25 mouse cellular contexts compared by ENCODE assay signal in the genomic region with DNA sequence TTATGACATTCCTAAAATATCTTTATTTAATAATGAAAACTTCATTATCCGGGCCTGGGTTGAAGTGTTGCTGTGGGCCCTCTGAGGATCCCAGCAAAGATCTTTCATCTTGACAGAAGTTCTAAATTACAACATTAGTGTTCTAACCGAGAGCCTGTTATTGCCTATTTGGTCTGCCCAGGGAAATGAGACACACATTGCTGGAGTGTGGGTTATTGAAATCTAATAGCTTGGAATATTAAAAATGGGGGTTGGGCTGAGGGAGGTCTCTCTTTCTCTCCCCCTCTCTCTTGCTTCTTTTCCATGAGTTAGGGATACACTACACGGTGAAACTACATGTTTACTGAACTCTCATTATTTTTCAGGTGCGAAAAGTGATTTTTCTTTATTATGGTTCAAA.
DNase-seq lines count a peak whose midpoint lies in the region; ATAC-seq lines count a peak whose summit lies in the region.
"Had no signal": no experiment of that assay in that cellular context is flagged by ENCODE, and none has a peak within 500 bp of the region (broad histone marks: within the 10 kb centered on the region; RNA-seq: fewer than 3 reads in every experiment).

No protein-coding gene starts in this region.

- no peak overlapping the region for H3K9ac ChIP-seq in hindbrain, embryonic 13.5 days
- no peak overlapping the region for H3K9ac ChIP-seq in hindbrain, embryonic 11.5 days (ENCODE audit: low read depth, low read length)
- H3K9ac ChIP-seq in limb, embryonic 11.5 days (ENCODE audit: low read length) = no peak overlapping the region
- no peak overlapping the region for H3K9ac ChIP-seq in hindbrain, embryonic 16.5 days (ENCODE audit: low read depth, low read length)
- no peak overlapping the region for H3K9ac ChIP-seq in limb, embryonic 13.5 days
- H3K9ac ChIP-seq: forebrain, embryonic 13.5 days; heart, embryonic 12.5 days; heart, embryonic 15.5 days had no signal

- no peaks in the 10 kb centered on the region for H3K9me3 ChIP-seq in hindbrain, embryonic 13.5 days
- H3K9me3 ChIP-seq in hindbrain, embryonic 11.5 days (ENCODE audit: control insufficient read depth, low read length) = no peaks in the 10 kb centered on the region
- no peaks in the 10 kb centered on the region for H3K9me3 ChIP-seq in limb, embryonic 11.5 days (ENCODE audit: control insufficient read depth, low read length)
- no peaks in the 10 kb centered on the region for H3K9me3 ChIP-seq in limb, embryonic 10.5 days (replicated peaks)
- no peaks in the 10 kb centered on the region for H3K9me3 ChIP-seq in hindbrain, embryonic 16.5 days (ENCODE audit: control insufficient read depth, low read length)
- H3K9me3 ChIP-seq in limb, embryonic 13.5 days = no peaks in the 10 kb centered on the region
- H3K9me3 ChIP-seq: forebrain, embryonic 10.5 days; forebrain, embryonic 13.5 days; G1E; heart, embryonic 12.5 days; heart, embryonic 15.5 days had no signal

- peaks cover 13% of the 10 kb centered on the region for H3K4me1 ChIP-seq in hindbrain, embryonic 13.5 days (replicated peaks)
- no peaks in the 10 kb centered on the region for H3K4me1 ChIP-seq in hindbrain, embryonic 11.5 days (replicated peaks; ENCODE audit: control insufficient read depth, insufficient read depth, low read length)
- no peaks in the 10 kb centered on the region for H3K4me1 ChIP-seq in limb, embryonic 11.5 days (ENCODE audit: control insufficient read depth, insufficient read depth, low read length)
- H3K4me1 ChIP-seq in limb, embryonic 10.5 days = peaks cover 5% of the 10 kb centered on the region
- H3K4me1 ChIP-seq in hindbrain, embryonic 16.5 days (ENCODE audit: control insufficient read depth, insufficient read depth, low read depth, low read length) = peaks cover 3% of the 10 kb centered on the region; the same call in 1 of the 2 replicates
- peaks cover 3% of the 10 kb centered on the region; the same call in 1 of the 2 replicates for H3K4me1 ChIP-seq in limb, embryonic 13.5 days
- H3K4me1 ChIP-seq: forebrain, embryonic 10.5 days; heart, embryonic 12.5 days; heart, embryonic 15.5 days had no signal

- DNase-seq in hindbrain, embryonic 11.5 days (ENCODE audit: low spot score) = no peak
- no peak for DNase-seq in limb, embryonic 11.5 days (ENCODE audit: low spot score)
- no peak for DNase-seq in limb, embryonic 10.5 days (ENCODE audit: low spot score)
- no peak for DNase-seq in thymus, postnatal 0 days (ENCODE audit: low spot score)
- no peak for DNase-seq in gastrocnemius, adult 18-20 months (ENCODE audit: low spot score)
- DNase-seq: adrenal gland, postnatal 10 days; adrenal gland, postnatal 36 days; cerebellum, adult 18-20 months; cerebellum, adult 9-10 months; cerebellum, postnatal 14 days; gastrocnemius, postnatal 25 days; heart, adult 18-20 months; heart, postnatal 10 days; heart, postnatal 36 days had no signal

- H3K4me2 ChIP-seq in hindbrain, embryonic 13.5 days = no peak overlapping the region
- no peak overlapping the region for H3K4me2 ChIP-seq in hindbrain, embryonic 11.5 days (replicated peaks; ENCODE audit: low read depth, low read length)
- no peak overlapping the region for H3K4me2 ChIP-seq in limb, embryonic 11.5 days (ENCODE audit: low read depth, severe bottlenecking)
- no peak overlapping the region for H3K4me2 ChIP-seq in hindbrain, embryonic 16.5 days (ENCODE audit: low read length)
- no peak overlapping the region for H3K4me2 ChIP-seq in limb, embryonic 13.5 days (replicated peaks)
- H3K4me2 ChIP-seq: forebrain, embryonic 13.5 days; heart, embryonic 12.5 days; heart, embryonic 15.5 days had no signal

- no peaks in the 10 kb centered on the region for H3K27me3 ChIP-seq in hindbrain, embryonic 13.5 days
- no peaks in the 10 kb centered on the region for H3K27me3 ChIP-seq in hindbrain, embryonic 11.5 days (ENCODE audit: control insufficient read depth, insufficient read depth, low read length)
- H3K27me3 ChIP-seq in limb, embryonic 11.5 days (ENCODE audit: control insufficient read depth, insufficient read depth, low read length) = no peaks in the 10 kb centered on the region
- no peaks in the 10 kb centered on the region for H3K27me3 ChIP-seq in limb, embryonic 10.5 days (ENCODE audit: low read depth, poor library complexity, severe bottlenecking)
- no peaks in the 10 kb centered on the region for H3K27me3 ChIP-seq in hindbrain, embryonic 16.5 days (replicated peaks; ENCODE audit: control insufficient read depth, insufficient read depth, low read length)
- H3K27me3 ChIP-seq in limb, embryonic 13.5 days = no peaks in the 10 kb centered on the region
- H3K27me3 ChIP-seq: CH12.LX; forebrain, embryonic 13.5 days; heart, embryonic 12.5 days; heart, embryonic 15.5 days; Patski had no signal

- no peak overlapping the region for H3K27ac ChIP-seq in hindbrain, embryonic 13.5 days
- H3K27ac ChIP-seq in hindbrain, embryonic 11.5 days (ENCODE audit: low read depth, low read length) = no peak overlapping the region
- no peak overlapping the region for H3K27ac ChIP-seq in limb, embryonic 11.5 days (replicated peaks; ENCODE audit: low read depth, low read length)
- no peak overlapping the region for H3K27ac ChIP-seq in limb, embryonic 10.5 days
- no peak overlapping the region for H3K27ac ChIP-seq in hindbrain, embryonic 16.5 days (ENCODE audit: low read depth, low read length)
- H3K27ac ChIP-seq in limb, embryonic 13.5 days = no peak overlapping the region
- H3K27ac ChIP-seq: forebrain, embryonic 10.5 days; forebrain, embryonic 13.5 days; heart, embryonic 15.5 days had no signal

- no peak overlapping the region for H3K4me3 ChIP-seq in hindbrain, embryonic 13.5 days
- no peak overlapping the region for H3K4me3 ChIP-seq in hindbrain, embryonic 11.5 days (ENCODE audit: low read depth, low read length)
- no peak overlapping the region for H3K4me3 ChIP-seq in limb, embryonic 11.5 days (ENCODE audit: low read depth, low read length)
- H3K4me3 ChIP-seq in limb, embryonic 10.5 days = no peak overlapping the region
- no peak overlapping the region for H3K4me3 ChIP-seq in hindbrain, embryonic 16.5 days (ENCODE audit: low read length)
- H3K4me3 ChIP-seq in limb, embryonic 13.5 days = no peak overlapping the region
- H3K4me3 ChIP-seq: forebrain, embryonic 10.5 days; forebrain, embryonic 13.5 days; heart, embryonic 12.5 days; heart, embryonic 15.5 days had no signal

- WGBS in hindbrain, embryonic 13.5 days = 67% methylated on average over 4 of the region's 4 CpGs
- 81% methylated on average over 4 of the region's 4 CpGs for WGBS in hindbrain, embryonic 11.5 days
- WGBS in limb, embryonic 11.5 days = 53% methylated on average over 4 of the region's 4 CpGs
- WGBS in limb, embryonic 10.5 days = 68% methylated on average over 4 of the region's 4 CpGs
- WGBS in hindbrain, embryonic 16.5 days = 67% methylated on average over 4 of the region's 4 CpGs
- WGBS in limb, embryonic 13.5 days = 50% methylated on average over 4 of the region's 4 CpGs

- 0 out of 2 replicates have a peak, but pooled peaks have one; percentile 24 for ATAC-seq in hindbrain, embryonic 13.5 days (ENCODE audit: low FRiP score)
- ATAC-seq in hindbrain, embryonic 11.5 days (ENCODE audit: low FRiP score) = no peak
- ATAC-seq in limb, embryonic 11.5 days (ENCODE audit: insufficient number of reproducible peaks, low FRiP score, low TSS enrichment, low read depth) = peak; percentile 39; the same call in 1 of the 2 replicates
- ATAC-seq in hindbrain, embryonic 16.5 days = peak; percentile 68
- peak; percentile 57; the same call in 1 of the 2 replicates for ATAC-seq in limb, embryonic 13.5 days (ENCODE audit: low FRiP score, low read depth)
- ATAC-seq: forebrain, embryonic 13.5 days; forebrain, embryonic 16.5 days; Patski had no signal

- H3K36me3 ChIP-seq in hindbrain, embryonic 13.5 days = no peaks in the 10 kb centered on the region
- no peaks in the 10 kb centered on the region for H3K36me3 ChIP-seq in hindbrain, embryonic 11.5 days (ENCODE audit: control insufficient read depth, insufficient read depth, low read length)
- H3K36me3 ChIP-seq in limb, embryonic 11.5 days (ENCODE audit: control insufficient read depth, insufficient read depth, low read length) = no peaks in the 10 kb centered on the region
- H3K36me3 ChIP-seq in limb, embryonic 10.5 days = no peaks in the 10 kb centered on the region
- no peaks in the 10 kb centered on the region for H3K36me3 ChIP-seq in hindbrain, embryonic 16.5 days (ENCODE audit: control insufficient read depth, insufficient read depth, low read length)
- no peaks in the 10 kb centered on the region for H3K36me3 ChIP-seq in limb, embryonic 13.5 days
- H3K36me3 ChIP-seq: forebrain, embryonic 10.5 days; G1E; heart, embryonic 12.5 days; heart, embryonic 15.5 days had no signal
